Mouse (Mus musculus): ENCODE measurements around the gene Pdcd1lg2. TPM values are rescaled to one million over a fixed set of nuclear protein-coding genes. Genes with fewer than 3 reads are reported as not detected.
A peak's percentile ranks its signal among the peaks of the same experiment; 100 is the strongest.

Pdcd1lg2 gene
- polyA plus RNA-seq, 1 experiment = not detected

DNA sequence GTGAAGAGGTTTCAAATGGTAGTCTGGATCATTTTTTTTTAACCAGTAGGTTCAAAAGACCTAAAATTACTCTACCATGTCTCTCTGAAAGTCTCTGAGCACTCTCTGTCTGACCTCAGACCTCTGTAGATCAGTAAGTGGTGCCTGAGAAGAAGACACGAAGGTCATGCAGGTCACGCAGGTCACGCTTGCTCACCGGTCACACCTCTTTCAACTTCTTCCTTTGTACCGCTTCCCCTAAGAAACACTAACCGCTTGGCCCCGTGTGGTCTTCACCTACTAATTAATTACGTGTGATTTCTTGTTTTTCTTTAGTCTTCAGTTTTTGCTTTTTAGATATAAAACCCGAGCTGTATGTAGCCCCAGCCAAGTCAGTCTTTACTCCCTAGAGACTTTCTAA is 80.7 kb downstream of the Pdcd1lg2 start:
- Histone ChIP-seq H3K4me3 (no peak overlapping the region), H3K36me3 (ENCODE audit: control insufficient read depth, insufficient read depth) (no peaks in the 10 kb centered on the region), H3K4me2 (ENCODE audit: low read depth) (no peak overlapping the region), H3ac (ENCODE audit: control insufficient read depth, insufficient read length) (no peak overlapping the region), H3K27me3 (ENCODE audit: control insufficient read depth, insufficient read depth, insufficient read length) (peaks cover 32% of the 10 kb centered on the region), H3K79me2 (ENCODE audit: control insufficient read depth, insufficient read depth) (no peaks in the 10 kb centered on the region)
- TF ChIP-seq MYOD1 (IDR thresholded peaks at IDR 0.05; ENCODE audit: control insufficient read depth in 1 of 3, insufficient read length in 2 of 3, low read depth in 2 of 3) = no peak

DNA sequence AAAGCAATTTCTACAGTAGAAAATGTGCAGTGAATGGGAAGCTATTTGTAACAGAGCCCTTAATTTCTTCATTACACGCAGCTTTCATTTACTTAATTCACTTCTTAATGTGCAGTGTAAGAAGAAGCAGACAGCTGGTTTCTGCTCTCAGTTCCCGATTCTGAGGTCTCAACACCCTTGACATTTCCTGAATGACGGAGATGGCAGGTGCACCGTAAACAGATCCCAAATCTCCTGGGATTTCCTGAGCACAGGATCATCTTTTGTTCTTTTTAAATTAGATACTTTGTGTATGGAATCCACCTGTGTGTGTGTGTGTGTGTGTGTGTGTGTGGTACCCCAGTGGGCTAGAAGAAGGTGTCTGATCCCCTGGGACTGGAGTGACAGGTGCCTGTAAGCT is 83.7 kb downstream of the Pdcd1lg2 start:
- Histone ChIP-seq H3K36me3 (ENCODE audit: control insufficient read depth, insufficient read depth) (no peaks in the 10 kb centered on the region), H3K27me3 (ENCODE audit: control insufficient read depth, insufficient read depth, insufficient read length) (peaks cover 26% of the 10 kb centered on the region), H3ac (ENCODE audit: control insufficient read depth, insufficient read length) (no peak overlapping the region), H3K79me2 (ENCODE audit: control insufficient read depth, insufficient read depth) (no peaks in the 10 kb centered on the region), H3K4me2 (ENCODE audit: low read depth) (no peak overlapping the region), H3K4me3 (no peak overlapping the region)
- TF ChIP-seq TCF3 (IDR thresholded peaks at IDR 0.05; ENCODE audit: insufficient read length, low read depth) (no peak), MYOD1 (IDR thresholded peaks at IDR 0.05; ENCODE audit: control insufficient read depth in 1 of 3, insufficient read length in 2 of 3, low read depth in 2 of 3) (peak in 1 of 3 experiments; percentile 33), TCF12 (IDR thresholded peaks at IDR 0.05; ENCODE audit: insufficient read depth, poor library complexity, severe bottlenecking) (no peak), POLR2A (IDR thresholded peaks at IDR 0.05; ENCODE audit: insufficient read length, low read depth) (no peak)

DNA sequence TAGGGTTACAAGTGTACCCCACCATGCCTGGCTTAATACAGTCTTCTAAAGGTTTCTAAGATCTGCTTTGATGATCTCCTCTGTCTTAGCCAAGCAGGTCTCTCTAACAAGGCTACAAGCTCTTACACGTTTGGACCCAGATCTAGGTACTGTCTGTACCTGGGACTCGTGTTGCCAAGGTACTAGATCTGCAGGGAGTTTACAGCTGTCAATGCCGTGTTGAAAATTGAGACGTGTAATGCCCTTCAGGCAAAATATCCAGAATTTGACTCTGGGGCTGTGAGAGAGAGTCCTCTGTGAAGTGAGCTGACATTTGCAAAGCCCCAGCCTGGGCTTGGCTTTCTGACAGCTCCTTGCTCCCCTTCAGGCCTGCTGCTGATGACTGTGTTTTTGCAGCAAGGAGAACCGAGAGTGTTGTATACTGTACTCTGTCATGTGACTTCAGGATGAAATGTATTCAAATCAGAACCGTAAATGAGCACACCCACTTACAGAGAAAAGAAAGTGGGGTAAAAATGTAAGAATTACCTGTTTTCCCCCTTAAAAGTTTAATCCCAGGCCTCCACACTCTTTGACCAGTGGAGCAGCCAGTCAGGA is 85.4 kb downstream of the Pdcd1lg2 start:
- no peaks in the 10 kb centered on the region for H3K79me2 ChIP-seq (ENCODE audit: control insufficient read depth, insufficient read depth)
- no peak for TF ChIP-seq TCF3 (IDR thresholded peaks at IDR 0.05; ENCODE audit: insufficient read length, low read depth)
- no peak for TF ChIP-seq SRF (IDR thresholded peaks at IDR 0.05; ENCODE audit: control insufficient read depth, insufficient read length, low read depth)
- TF ChIP-seq CEBPB (IDR thresholded peaks at IDR 0.05; ENCODE audit: insufficient read depth, poor library complexity, severe bottlenecking) = no peak
- TF ChIP-seq E2F4 (IDR thresholded peaks at IDR 0.05; ENCODE audit: insufficient read depth) = no peak
- no peak for TF ChIP-seq MAX (IDR thresholded peaks at IDR 0.05; ENCODE audit: low read depth)
- TF ChIP-seq MYOD1 (IDR thresholded peaks at IDR 0.05; ENCODE audit: control insufficient read depth in 1 of 3, insufficient read length in 2 of 3, low read depth in 2 of 3) = no peak
- no peak for TF ChIP-seq POLR2A (IDR thresholded peaks at IDR 0.05; ENCODE audit: insufficient read length, low read depth)
- TF ChIP-seq USF1 (IDR thresholded peaks at IDR 0.05; ENCODE audit: low read depth) = no peak
- TF ChIP-seq POLR2AphosphoS2 (IDR thresholded peaks at IDR 0.05; ENCODE audit: insufficient read length, low read depth) = no peak
- TF ChIP-seq REST (IDR thresholded peaks at IDR 0.05; ENCODE audit: insufficient read depth, insufficient read length) = no peak
- TF ChIP-seq TCF12 (IDR thresholded peaks at IDR 0.05; ENCODE audit: insufficient read depth, poor library complexity, severe bottlenecking) = no peak
- TF ChIP-seq MYOG (IDR thresholded peaks at IDR 0.05; ENCODE audit: control insufficient read depth in 1 of 3, insufficient read depth in 1 of 3, insufficient read length in 2 of 3, low read depth in 2 of 3) = no peak
- H3ac ChIP-seq (ENCODE audit: control insufficient read depth, insufficient read length) = no peak overlapping the region
- no peaks in the 10 kb centered on the region for H3K36me3 ChIP-seq (ENCODE audit: control insufficient read depth, insufficient read depth)
- H3K4me2 ChIP-seq (ENCODE audit: low read depth) = no peak overlapping the region
- H3K27me3 ChIP-seq (ENCODE audit: control insufficient read depth, insufficient read depth, insufficient read length) = peaks cover 14% of the 10 kb centered on the region
- H3K4me3 ChIP-seq = no peak overlapping the region

DNA sequence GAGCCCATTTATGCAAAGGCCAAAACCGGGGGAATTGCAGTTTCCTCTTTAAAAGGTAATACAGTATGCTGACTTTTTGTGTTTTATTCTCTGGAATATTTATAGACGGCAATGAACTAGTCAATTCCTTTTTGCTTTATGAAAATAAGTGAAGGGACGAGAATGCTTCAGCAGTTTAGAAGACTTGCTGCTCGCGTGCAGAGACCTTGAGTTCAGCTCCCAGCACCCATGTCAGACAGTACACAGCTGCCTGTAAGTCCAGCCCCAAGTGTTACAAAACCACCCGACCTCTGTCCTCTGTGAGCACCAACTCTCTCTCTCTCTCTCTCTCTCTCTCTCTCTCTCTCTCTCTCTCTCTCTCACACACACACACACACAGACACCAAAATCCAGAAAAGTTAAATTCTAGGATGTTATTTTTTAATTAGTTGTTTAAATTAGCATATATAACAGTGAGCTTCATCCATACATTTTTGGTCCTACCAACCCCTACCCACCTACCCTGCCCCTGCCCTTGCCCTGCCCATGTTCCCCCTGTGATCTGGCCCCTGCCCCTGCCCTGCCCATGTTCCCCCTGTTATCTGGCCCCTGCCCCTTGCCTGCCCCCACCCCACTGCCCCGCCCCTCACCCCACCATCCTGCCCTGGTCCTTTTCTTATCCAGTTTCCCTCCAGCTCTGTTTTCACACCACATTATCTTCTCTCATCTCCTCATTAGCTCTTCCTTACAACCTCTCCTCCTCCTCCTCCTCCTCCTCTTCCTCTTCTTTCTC is 86.3 kb downstream of the Pdcd1lg2 start:
- H3K4me3 ChIP-seq = no peak overlapping the region
- H3ac ChIP-seq (ENCODE audit: control insufficient read depth, insufficient read length) = no peak overlapping the region
- no peaks in the 10 kb centered on the region for H3K36me3 ChIP-seq (ENCODE audit: control insufficient read depth, insufficient read depth)
- H3K79me2 ChIP-seq (ENCODE audit: control insufficient read depth, insufficient read depth) = no peaks in the 10 kb centered on the region
- H3K4me2 ChIP-seq (ENCODE audit: low read depth) = no peak overlapping the region
- peaks cover 9% of the 10 kb centered on the region for H3K27me3 ChIP-seq (ENCODE audit: control insufficient read depth, insufficient read depth, insufficient read length)
- TF ChIP-seq REST (IDR thresholded peaks at IDR 0.05; ENCODE audit: insufficient read depth, insufficient read length) (no peak), TCF12 (IDR thresholded peaks at IDR 0.05; ENCODE audit: insufficient read depth, poor library complexity, severe bottlenecking) (no peak), TCF3 (IDR thresholded peaks at IDR 0.05; ENCODE audit: insufficient read length, low read depth) (no peak), USF1 (IDR thresholded peaks at IDR 0.05; ENCODE audit: low read depth) (no peak), MYOG (IDR thresholded peaks at IDR 0.05; ENCODE audit: control insufficient read depth in 1 of 3, insufficient read depth in 1 of 3, insufficient read length in 2 of 3, low read depth in 2 of 3) (no peak), CEBPB (IDR thresholded peaks at IDR 0.05; ENCODE audit: insufficient read depth, poor library complexity, severe bottlenecking) (no peak), MYOD1 (IDR thresholded peaks at IDR 0.05; ENCODE audit: control insufficient read depth in 1 of 3, insufficient read length in 2 of 3, low read depth in 2 of 3) (no peak)

DNA sequence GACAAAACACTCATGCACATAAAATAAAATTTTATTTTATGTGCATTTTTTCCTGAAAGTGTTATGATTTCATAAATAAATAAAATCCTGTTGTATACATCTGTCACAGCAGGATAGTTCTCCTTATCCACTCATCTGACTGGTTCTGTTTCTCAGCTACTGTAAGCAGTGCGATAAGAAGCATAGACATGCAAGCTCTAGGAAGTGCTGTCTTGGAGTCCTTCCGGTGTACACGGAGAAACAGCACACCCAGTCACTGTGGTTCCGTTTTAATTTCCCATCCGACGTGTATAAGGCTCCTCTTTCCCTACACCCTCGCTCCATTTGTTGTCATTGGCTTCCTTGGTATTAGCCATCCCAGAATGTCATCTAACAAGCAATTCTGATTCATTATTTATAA is 87.2 kb downstream of the Pdcd1lg2 start:
- no peaks in the 10 kb centered on the region for H3K79me2 ChIP-seq (ENCODE audit: control insufficient read depth, insufficient read depth)
- H3K4me2 ChIP-seq (ENCODE audit: low read depth) = no peak overlapping the region
- peaks cover 9% of the 10 kb centered on the region for H3K27me3 ChIP-seq (ENCODE audit: control insufficient read depth, insufficient read depth, insufficient read length)
- H3K36me3 ChIP-seq (ENCODE audit: control insufficient read depth, insufficient read depth) = no peaks in the 10 kb centered on the region
- TF ChIP-seq MAX (IDR thresholded peaks at IDR 0.05; ENCODE audit: low read depth) = no peak
- no peak for TF ChIP-seq SRF (IDR thresholded peaks at IDR 0.05; ENCODE audit: control insufficient read depth, insufficient read length, low read depth)
- no peak for TF ChIP-seq USF1 (IDR thresholded peaks at IDR 0.05; ENCODE audit: low read depth)
- no peak for TF ChIP-seq E2F4 (IDR thresholded peaks at IDR 0.05; ENCODE audit: insufficient read depth)
- no peak for TF ChIP-seq TCF3 (IDR thresholded peaks at IDR 0.05; ENCODE audit: insufficient read length, low read depth)
- no peak for TF ChIP-seq MYOD1 (IDR thresholded peaks at IDR 0.05; ENCODE audit: control insufficient read depth in 1 of 3, insufficient read length in 2 of 3, low read depth in 2 of 3)
- no peak for TF ChIP-seq CEBPB (IDR thresholded peaks at IDR 0.05; ENCODE audit: insufficient read depth, poor library complexity, severe bottlenecking)
- no peak for TF ChIP-seq POLR2AphosphoS2 (IDR thresholded peaks at IDR 0.05; ENCODE audit: insufficient read length, low read depth)
- no peak for TF ChIP-seq MYOG (IDR thresholded peaks at IDR 0.05; ENCODE audit: control insufficient read depth in 1 of 3, insufficient read depth in 1 of 3, insufficient read length in 2 of 3, low read depth in 2 of 3)
- TF ChIP-seq REST (IDR thresholded peaks at IDR 0.05; ENCODE audit: insufficient read depth, insufficient read length) = no peak
- TF ChIP-seq TCF12 (IDR thresholded peaks at IDR 0.05; ENCODE audit: insufficient read depth, poor library complexity, severe bottlenecking) = no peak
- no peak for TF ChIP-seq POLR2A (IDR thresholded peaks at IDR 0.05; ENCODE audit: insufficient read length, low read depth)
- no peak overlapping the region for H3ac ChIP-seq (ENCODE audit: control insufficient read depth, insufficient read length)
- no peak overlapping the region for H3K4me3 ChIP-seq
